Mouse (Mus musculus) hindbrain, postnatal 0 days (tissue): ENCODE results near the gene Ttc19. TPM values are rescaled to one million over a fixed set of nuclear protein-coding genes. Genes with fewer than 3 reads are reported as not detected.

ENCODE experiments used
- ATAC-seq: fragments of 200-750 bp; cut with Nextera tagmentation; 2 replicates; pipeline ENCODE4 v1.8.0; 2017; ENCODE audit warnings: mild to moderate bottlenecking, moderate TSS enrichment, moderate library complexity
- DNase-seq: peaks from one replicate; pipeline ENCODE4 v3.0.0-alpha.2; 2015; ENCODE audit warnings: low spot score
- H3K27ac ChIP-seq: fragments of 300-500 bp; sonication (generic); 2 replicates; pipeline ENCODE4 v1.5.1; 2014; ENCODE audit warnings: mild to moderate bottlenecking
- H3K27me3 ChIP-seq: fragments of 300-500 bp; sonication (generic); 2 replicates; pipeline ENCODE4 v1.6.1; 2014; ENCODE audit warnings: low read length, mixed read lengths; ENCODE audit not compliant: insufficient read depth
- H3K36me3 ChIP-seq: fragments of 300-500 bp; sonication (generic); 2 replicates; pipeline ENCODE4 v1.6.1; 2014; ENCODE audit warnings: low read length, mixed read lengths; ENCODE audit not compliant: insufficient read depth
- H3K4me1 ChIP-seq: fragments of 300-500 bp; sonication (generic); 2 replicates; pipeline ENCODE4 v1.6.1; 2014; ENCODE audit warnings: antibody characterized with exemption, low read length, mixed read lengths; ENCODE audit not compliant: insufficient read depth
- H3K4me2 ChIP-seq: fragments of 300-500 bp; sonication (generic); 2 replicates; pipeline ENCODE4 v1.6.1; 2014; ENCODE audit warnings: low read depth, mild to moderate bottlenecking, low read length, moderate library complexity, mixed read lengths
- H3K4me3 ChIP-seq: fragments of 300-500 bp; sonication (generic); 2 replicates; pipeline ENCODE4 v1.5.1; 2014; ENCODE audit warnings: low read length
- H3K9ac ChIP-seq: fragments of 300-500 bp; sonication (generic); replicated peaks from 2 replicates; pipeline ENCODE4 v1.6.1; 2014; ENCODE audit warnings: mild to moderate bottlenecking, low read length, moderate library complexity, mixed read lengths
- H3K9me3 ChIP-seq: fragments of 300-500 bp; sonication (generic); 2 replicates; pipeline ENCODE4 v1.6.1; 2016; ENCODE audit warnings: low read length, mixed read lengths
- CTCF ChIP-seq: IDR thresholded peaks from 2 replicates; pipeline ENCODE4 v1.5.1; 2016; ENCODE audit warnings: antibody characterized with exemption, control low read depth, low read depth
- WGBS: fragments of 180-500 bp; shearing (Covaris S2); extraction: QIAGEN DNeasy Blood & Tissue Kit; methylation state at CpG from one replicate; pipeline ENCODE4 v1.1.7; 2014; 5-methylcytosine and 5-hydroxymethylcytosine counted together
- polyA plus RNA-seq: library from polyadenylated mRNA; unstranded; fragments of >200 nt; fragmentation: Nextera tagmentation; extraction: Ambion mirVana; gene quantifications from 2 replicates; pipeline ENCODE4 v1.2.1, GENCODE M21; 2015
- total RNA-seq: library from RNA; depleted of rRNA; stranded (reverse); fragments of >200 nt; gene quantifications from 2 replicates; pipeline ENCODE4 v1.2.3, GENCODE M21; 2014

Ttc19 gene
- total and polyA plus RNA-seq, 2 experiments from 2014 or later: 39.0 to 43.6 TPM

DNA sequence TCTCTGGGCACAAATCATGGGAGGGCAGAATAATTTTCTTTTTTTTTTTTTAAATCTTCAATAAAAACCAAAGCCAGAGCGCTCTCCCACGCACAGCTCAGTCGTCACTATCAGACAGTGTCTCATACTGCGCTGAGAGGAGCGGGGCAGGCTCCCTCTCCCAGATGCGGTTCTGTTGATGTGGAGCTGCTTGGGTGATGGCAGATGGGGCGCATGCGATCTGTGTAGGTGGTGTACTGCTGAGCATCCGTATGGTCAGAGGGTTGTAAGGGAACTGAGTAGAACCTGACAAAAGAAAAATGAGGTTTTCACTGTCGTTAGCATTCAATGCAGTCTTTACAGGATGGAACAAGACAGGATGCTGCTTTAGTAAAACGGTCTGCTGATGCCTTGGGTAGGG lies 36.5 kb downstream of the Ttc19 start:
- 83% methylated on average over 11 of the region's 11 CpGs for WGBS
- Histone ChIP-seq H3K27ac (no peak overlapping the region), H3K4me3 (no peak overlapping the region), H3K9ac (no peak overlapping the region), H3K36me3 (peaks cover 72% of the 10 kb centered on the region), H3K4me2 (no peak overlapping the region), H3K27me3 (no peaks in the 10 kb centered on the region), H3K4me1 (no peaks in the 10 kb centered on the region), H3K9me3 (no peaks in the 10 kb centered on the region)
- DNase-seq: no peak
- TF ChIP-seq CTCF: no peak
- ATAC-seq: no peak

DNA sequence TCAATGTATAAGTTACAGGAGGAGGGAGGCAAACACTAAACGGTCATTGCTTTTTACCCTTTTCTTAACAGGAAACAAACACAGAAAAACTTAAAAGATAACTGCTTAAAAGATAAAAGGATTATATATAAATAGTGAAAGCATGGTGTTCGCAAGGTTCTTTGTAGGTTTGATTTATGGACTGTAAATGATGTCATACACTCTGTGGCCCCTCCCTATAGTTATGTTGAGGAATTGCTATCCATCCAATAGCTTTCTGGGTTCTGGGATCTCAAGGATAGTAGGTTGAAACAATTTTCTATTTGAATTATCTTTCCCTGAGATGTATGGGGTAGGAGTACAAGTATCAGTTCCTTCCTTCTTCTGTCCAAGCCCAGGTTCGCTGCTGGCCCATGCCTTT lies 38.8 kb downstream of the Ttc19 start:
- Histone ChIP-seq H3K9ac (no peak overlapping the region), H3K27me3 (no peaks in the 10 kb centered on the region), H3K4me2 (no peak overlapping the region), H3K9me3 (no peaks in the 10 kb centered on the region), H3K4me3 (no peak overlapping the region), H3K36me3 (peaks cover 49% of the 10 kb centered on the region), H3K27ac (no peak overlapping the region), H3K4me1 (no peaks in the 10 kb centered on the region)
- ATAC-seq (no peak), DNase-seq (no peak)
- no peak for TF ChIP-seq CTCF
- 93% methylated on average over 3 of the region's 3 CpGs for WGBS

DNA sequence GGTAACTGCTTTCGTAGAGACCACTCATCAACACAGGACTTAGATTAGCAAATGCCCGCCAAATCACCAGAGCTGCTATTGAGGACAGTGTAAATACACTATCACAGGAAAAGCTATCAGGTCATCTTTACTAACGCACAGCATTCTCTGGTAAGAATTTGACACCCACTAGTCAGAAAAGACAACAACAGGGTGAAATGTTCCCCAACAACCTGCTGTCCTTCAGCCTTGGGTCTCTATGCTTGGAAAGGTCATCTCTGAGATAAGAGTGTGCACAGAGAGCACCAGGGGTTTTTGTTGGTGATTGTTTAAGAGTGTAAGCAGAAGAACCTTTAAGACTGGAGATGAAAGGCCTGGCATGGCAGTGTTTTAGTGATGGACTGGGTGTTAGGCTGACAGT lies 42.4 kb downstream of the Ttc19 start:
- Histone ChIP-seq H3K4me1 (no peaks in the 10 kb centered on the region), H3K9me3 (no peaks in the 10 kb centered on the region), H3K27me3 (no peaks in the 10 kb centered on the region), H3K27ac (no peak overlapping the region), H3K4me2 (no peak overlapping the region), H3K36me3 (peaks cover 42% of the 10 kb centered on the region), H3K4me3 (no peak overlapping the region), H3K9ac (no peak overlapping the region)
- ATAC-seq (no peak), DNase-seq (no peak)
- WGBS: 89% methylated on average over 3 of the region's 3 CpGs
- TF ChIP-seq CTCF: no peak

DNA sequence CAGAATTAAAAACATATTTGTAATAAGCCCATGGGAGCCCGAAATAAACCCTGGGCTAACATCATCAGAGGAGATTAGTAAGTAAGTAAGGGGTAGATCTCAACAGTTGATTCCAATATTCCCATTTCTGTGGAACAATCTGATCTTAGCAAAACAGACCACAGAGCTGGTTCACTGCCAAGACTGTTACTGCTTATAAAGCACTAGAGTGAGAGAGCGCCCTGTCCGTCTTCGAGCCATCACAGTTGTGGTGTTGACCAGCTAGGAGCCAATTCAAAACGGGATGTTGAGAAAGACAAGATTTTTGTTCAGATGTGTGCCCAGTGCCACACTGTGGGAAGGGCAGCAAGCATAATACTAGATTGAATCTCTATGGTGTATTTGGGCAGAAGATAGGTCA lies 49.9 kb downstream of the Ttc19 start:
- TF ChIP-seq CTCF: no peak
- 67% methylated on average over 5 of the region's 5 CpGs for WGBS
- Histone ChIP-seq H3K27ac (no peak overlapping the region), H3K4me3 (no peak overlapping the region), H3K4me2 (no peak overlapping the region), H3K9me3 (no peaks in the 10 kb centered on the region), H3K27me3 (no peaks in the 10 kb centered on the region), H3K4me1 (no peaks in the 10 kb centered on the region), H3K36me3 (peaks cover 73% of the 10 kb centered on the region), H3K9ac (no peak overlapping the region)
- no peak for ATAC-seq
- no peak for DNase-seq

DNA sequence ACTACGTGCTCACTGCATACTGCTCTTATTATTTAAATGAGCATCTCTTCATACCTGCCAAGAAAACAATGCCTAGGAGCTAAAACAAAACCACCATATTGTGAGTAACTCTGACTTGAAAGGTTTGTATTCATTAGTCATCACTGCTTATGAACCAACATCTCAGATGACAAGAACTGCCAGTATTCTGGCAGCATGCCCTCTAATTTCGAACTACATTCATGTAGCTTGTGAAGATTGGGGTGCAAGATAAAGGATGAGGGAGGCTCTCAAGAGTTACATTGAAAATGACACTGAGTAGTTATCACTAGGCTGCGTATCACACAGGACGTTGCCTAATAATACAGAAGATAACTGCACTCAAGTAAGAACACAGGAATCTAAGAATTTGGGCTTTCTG lies 51.0 kb downstream of the Ttc19 start:
- ATAC-seq: no peak
- peaks cover 74% of the 10 kb centered on the region for H3K36me3 ChIP-seq
- H3K27me3 ChIP-seq: no peaks in the 10 kb centered on the region
- no peak for DNase-seq
- H3K4me1 ChIP-seq: no peaks in the 10 kb centered on the region
- no peaks in the 10 kb centered on the region for H3K9me3 ChIP-seq
- no peak overlapping the region for H3K27ac ChIP-seq
- 77% methylated on average over 4 of the region's 4 CpGs for WGBS
- H3K4me3 ChIP-seq: no peak overlapping the region
- no peak overlapping the region for H3K9ac ChIP-seq
- no peak overlapping the region for H3K4me2 ChIP-seq
- no peak for TF ChIP-seq CTCF

DNA sequence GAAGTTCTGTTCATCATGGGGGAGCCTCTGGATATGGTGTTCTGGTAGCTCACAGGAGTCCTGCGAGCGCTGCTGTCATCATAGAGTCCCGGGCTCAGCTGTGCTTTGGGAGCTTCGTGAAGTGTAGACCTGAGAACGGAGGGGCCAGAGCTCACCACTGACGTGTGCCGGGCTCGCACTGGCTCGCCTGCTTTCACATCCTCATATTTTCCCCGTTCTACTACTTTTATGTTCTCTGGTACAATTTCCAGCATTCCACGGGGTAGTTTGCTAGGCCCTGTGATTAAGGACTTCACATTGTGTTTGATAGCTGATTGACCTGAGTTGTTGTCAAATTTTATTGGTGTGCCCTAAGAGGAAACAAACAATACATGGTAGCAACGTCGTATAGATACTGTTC lies 61.7 kb downstream of the Ttc19 start:
- TF ChIP-seq CTCF: no peak
- Histone ChIP-seq H3K4me3 (no peak overlapping the region), H3K27ac (no peak overlapping the region), H3K27me3 (no peaks in the 10 kb centered on the region), H3K4me1 (no peaks in the 10 kb centered on the region), H3K9ac (no peak overlapping the region), H3K9me3 (no peaks in the 10 kb centered on the region), H3K4me2 (no peak overlapping the region), H3K36me3 (peaks cover 45% of the 10 kb centered on the region)
- ATAC-seq (no peak), DNase-seq (no peak)
- 93% methylated on average over 13 of the region's 13 CpGs for WGBS

DNA sequence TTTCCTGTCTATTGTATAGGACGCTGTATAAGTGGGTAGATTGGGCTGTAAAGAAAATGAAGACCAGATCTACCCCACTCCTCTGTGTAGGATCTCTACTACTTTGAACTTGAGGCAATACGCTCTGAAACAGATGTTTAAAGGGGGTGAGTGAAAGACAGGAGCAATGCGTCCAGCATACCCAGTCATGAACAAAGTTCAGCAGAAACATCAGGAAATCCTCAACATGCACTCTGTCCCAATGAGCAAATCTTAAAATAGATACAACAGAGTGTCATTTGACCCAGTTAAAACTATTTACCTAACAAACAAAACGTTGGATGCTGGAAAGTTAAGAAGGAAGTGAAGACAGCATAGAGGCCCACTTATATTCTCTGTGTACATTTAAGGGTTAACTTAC lies 70.7 kb downstream of the Ttc19 start:
- Histone ChIP-seq H3K27ac (no peak overlapping the region), H3K4me2 (no peak overlapping the region), H3K27me3 (no peaks in the 10 kb centered on the region), H3K9me3 (no peaks in the 10 kb centered on the region), H3K4me1 (no peaks in the 10 kb centered on the region), H3K9ac (no peak overlapping the region), H3K36me3 (peaks cover 44% of the 10 kb centered on the region), H3K4me3 (no peak overlapping the region)
- DNase-seq (no peak), ATAC-seq (no peak)
- no peak for TF ChIP-seq CTCF
- WGBS: 90% methylated on average over 4 of the region's 4 CpGs
